Mouse (Mus musculus) forebrain, embryonic 15.5 days (tissue): ENCODE data around the gene Clcn7. TPM values are rescaled to one million over a fixed set of nuclear protein-coding genes. Genes with fewer than 3 reads are reported as not detected.
A peak's percentile ranks its signal among the peaks of the same experiment; 100 is the strongest.
"Not testable (repeated sequence)": the region's sequence is repeated elsewhere in the genome, so short reads cannot be mapped to it uniquely, and the experiment has no call there.

ENCODE experiments used
- ATAC-seq: fragments of 200-750 bp; cut with Nextera tagmentation; replicated peaks from 2 replicates; pipeline ENCODE4 v1.8.0; 2017; ENCODE audit warnings: mild to moderate bottlenecking, moderate TSS enrichment, moderate library complexity
- H3K27ac ChIP-seq: fragments of 300-500 bp; sonication (generic); replicated peaks from 2 replicates; pipeline ENCODE4 v1.5.1; 2015; ENCODE audit warnings: mild to moderate bottlenecking, inconsistent platforms
- H3K27me3 ChIP-seq: fragments of 300-500 bp; sonication (generic); 2 replicates; pipeline ENCODE4 v1.6.1; 2015; ENCODE audit warnings: inconsistent platforms
- H3K36me3 ChIP-seq: fragments of 300-500 bp; sonication (generic); 2 replicates; pipeline ENCODE4 v1.6.1; 2015; ENCODE audit warnings: mild to moderate bottlenecking, inconsistent platforms
- H3K4me1 ChIP-seq: fragments of 300-500 bp; sonication (generic); 2 replicates; pipeline ENCODE4 v1.6.1; 2015; ENCODE audit warnings: inconsistent platforms
- H3K4me2 ChIP-seq: fragments of 300-500 bp; sonication (generic); replicated peaks from 2 replicates; pipeline ENCODE4 v1.6.1; 2015; ENCODE audit warnings: mild to moderate bottlenecking, inconsistent platforms
- H3K4me3 ChIP-seq: fragments of 300-500 bp; sonication (generic); 2 replicates; pipeline ENCODE4 v1.5.1; 2015; ENCODE audit warnings: mild to moderate bottlenecking, inconsistent platforms
- H3K9ac ChIP-seq: fragments of 300-500 bp; sonication (generic); replicated peaks from 2 replicates; pipeline ENCODE4 v1.6.1; 2015; ENCODE audit warnings: mild to moderate bottlenecking, inconsistent platforms
- H3K9me3 ChIP-seq: fragments of 300-500 bp; sonication (generic); 2 replicates; pipeline ENCODE4 v1.6.1; 2016; ENCODE audit warnings: inconsistent platforms
- WGBS: fragments of 180-500 bp; shearing (Covaris S2); methylation state at CpG from one replicate; pipeline ENCODE4 v1.1.7; 2015; ENCODE audit warnings: mixed read lengths; 5-methylcytosine and 5-hydroxymethylcytosine counted together
- polyA plus RNA-seq: library from polyadenylated mRNA; unstranded; fragments of >200 nt; fragmentation: Nextera tagmentation; extraction: Ambion mirVana; gene quantifications from 2 replicates; pipeline ENCODE4 v1.2.1, GENCODE M21; 2015

The Clcn7 gene
- polyA plus RNA-seq, 1 experiment from 2014 or later = 30.4 TPM

DNA sequence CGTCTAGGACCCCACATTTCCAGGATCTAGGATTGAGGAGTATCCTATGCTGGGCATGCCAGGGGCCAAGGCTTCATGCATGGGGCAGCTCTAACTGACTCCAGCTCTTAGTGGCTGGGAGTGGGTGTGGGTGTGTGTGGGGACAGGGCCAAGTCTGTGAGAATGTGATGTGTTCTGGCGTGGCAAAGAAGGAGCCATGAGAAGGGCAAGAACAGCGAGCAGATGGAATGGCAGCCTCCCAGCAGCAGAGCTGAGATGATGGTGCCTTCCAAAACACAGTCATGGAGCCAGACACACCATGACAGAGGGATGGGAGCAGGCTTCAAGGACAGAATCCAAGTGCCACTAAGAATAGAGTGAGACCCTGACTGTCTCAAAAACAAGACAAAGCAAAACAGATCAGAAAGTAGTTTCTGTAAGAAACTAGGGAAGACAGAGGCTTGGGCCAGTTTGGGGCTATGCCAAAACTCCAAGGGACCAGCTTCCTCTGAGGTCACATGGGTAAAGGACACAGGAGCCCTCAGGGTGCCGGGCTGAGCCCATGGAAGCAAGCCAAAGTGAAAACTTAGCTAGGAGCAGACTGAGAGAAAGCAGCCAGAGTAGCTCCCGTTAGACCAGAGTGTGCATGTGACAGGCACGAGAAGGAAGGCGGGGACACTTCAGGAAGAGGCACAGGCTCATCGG lies 21.3 kb upstream of the Clcn7 start:
- Histone ChIP-seq H3K9me3 (no peaks in the 10 kb centered on the region), H3K4me1 (peaks cover 17% of the 10 kb centered on the region), H3K27ac (peak overlapping the region; percentile 83), H3K4me3 (no peak overlapping the region), H3K9ac (0 out of 2 replicates have a peak overlapping the region, but pooled peaks have one; percentile 14), H3K4me2 (0 out of 2 replicates have a peak overlapping the region, but pooled peaks have one; percentile 2), H3K27me3 (no peaks in the 10 kb centered on the region), H3K36me3 (peaks cover 24% of the 10 kb centered on the region)
- WGBS = 71% methylated on average over 8 of the region's 8 CpGs
- ATAC-seq = no peak; the same call in 1 of the 2 replicates

DNA sequence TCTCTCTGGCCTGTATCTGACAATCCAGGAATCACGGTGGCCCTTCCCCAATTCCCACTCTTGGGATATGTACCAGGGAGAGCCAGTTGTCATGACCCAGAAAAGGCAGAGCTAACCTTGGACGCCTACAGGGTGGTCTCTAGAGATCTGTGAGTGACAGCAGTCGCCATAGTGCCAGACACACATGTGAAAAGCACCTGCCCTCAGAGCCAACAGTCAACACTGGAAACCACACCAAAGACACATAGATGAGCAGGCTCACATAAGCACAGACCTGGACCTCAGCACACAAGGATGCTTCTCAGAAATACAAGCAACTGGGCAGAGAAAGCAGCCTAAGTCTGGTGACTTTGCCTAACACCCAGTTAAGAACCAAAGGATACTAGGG lies 20.8 kb upstream of the Clcn7 start:
- Histone ChIP-seq H3K27me3 (no peaks in the 10 kb centered on the region), H3K9ac (no peak overlapping the region), H3K4me3 (no peak overlapping the region), H3K9me3 (no peaks in the 10 kb centered on the region), H3K4me2 (no peak overlapping the region), H3K27ac (peak overlapping the region; percentile 83), H3K36me3 (peaks cover 18% of the 10 kb centered on the region), H3K4me1 (peaks cover 17% of the 10 kb centered on the region)
- no peak for ATAC-seq
- WGBS = 83% methylated on average over 3 of the region's 3 CpGs

DNA sequence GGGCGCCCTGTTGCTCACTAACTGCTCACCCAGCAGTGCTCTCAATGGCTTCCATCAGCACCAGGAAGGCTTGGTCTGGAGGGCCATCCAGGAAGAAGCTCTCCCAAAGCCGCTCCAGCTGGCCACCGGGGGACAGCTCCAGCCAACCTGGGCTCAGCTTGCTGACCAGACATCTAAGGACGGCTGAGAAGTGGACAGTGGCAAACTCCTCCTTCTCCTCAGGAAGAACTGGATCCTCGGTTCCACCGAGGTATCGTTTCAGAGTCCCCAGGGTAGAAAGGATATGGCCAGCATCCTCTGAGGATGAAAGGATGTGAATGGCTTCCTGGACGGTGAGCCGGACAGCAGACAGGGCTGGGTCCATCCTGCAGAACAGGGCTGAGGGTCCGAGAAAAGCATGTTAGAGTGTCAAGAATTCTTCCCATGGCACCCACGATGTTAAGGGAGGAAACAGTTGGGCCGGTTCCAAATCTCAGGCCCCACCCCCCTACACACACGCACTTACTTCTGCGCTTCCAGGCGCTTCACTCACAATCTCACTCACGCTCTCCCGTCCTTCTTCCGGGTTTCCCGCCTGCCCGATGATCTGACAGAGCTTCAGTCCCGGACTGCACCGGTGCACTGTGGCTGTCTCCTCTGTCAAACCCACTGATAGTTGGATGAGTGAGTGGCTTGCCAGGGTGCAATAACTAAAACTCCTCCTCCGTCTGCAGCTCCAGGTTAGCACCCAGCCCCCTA lies 18.1 kb upstream of the Clcn7 start:
- Histone ChIP-seq H3K9me3 (no peaks in the 10 kb centered on the region), H3K4me2 (peak overlapping the region; percentile 96), H3K36me3 (0 out of 2 replicates have a peak, but pooled peaks cover 3% of the 10 kb centered on the region), H3K4me1 (peaks cover 17% of the 10 kb centered on the region), H3K9ac (peak overlapping the region; percentile 68), H3K27ac (peak overlapping the region; percentile 88), H3K27me3 (no peaks in the 10 kb centered on the region), H3K4me3 (peak overlapping the region; percentile 66)
- WGBS = 10% methylated on average over 23 of the region's 23 CpGs
- peak; percentile 63 for ATAC-seq

DNA sequence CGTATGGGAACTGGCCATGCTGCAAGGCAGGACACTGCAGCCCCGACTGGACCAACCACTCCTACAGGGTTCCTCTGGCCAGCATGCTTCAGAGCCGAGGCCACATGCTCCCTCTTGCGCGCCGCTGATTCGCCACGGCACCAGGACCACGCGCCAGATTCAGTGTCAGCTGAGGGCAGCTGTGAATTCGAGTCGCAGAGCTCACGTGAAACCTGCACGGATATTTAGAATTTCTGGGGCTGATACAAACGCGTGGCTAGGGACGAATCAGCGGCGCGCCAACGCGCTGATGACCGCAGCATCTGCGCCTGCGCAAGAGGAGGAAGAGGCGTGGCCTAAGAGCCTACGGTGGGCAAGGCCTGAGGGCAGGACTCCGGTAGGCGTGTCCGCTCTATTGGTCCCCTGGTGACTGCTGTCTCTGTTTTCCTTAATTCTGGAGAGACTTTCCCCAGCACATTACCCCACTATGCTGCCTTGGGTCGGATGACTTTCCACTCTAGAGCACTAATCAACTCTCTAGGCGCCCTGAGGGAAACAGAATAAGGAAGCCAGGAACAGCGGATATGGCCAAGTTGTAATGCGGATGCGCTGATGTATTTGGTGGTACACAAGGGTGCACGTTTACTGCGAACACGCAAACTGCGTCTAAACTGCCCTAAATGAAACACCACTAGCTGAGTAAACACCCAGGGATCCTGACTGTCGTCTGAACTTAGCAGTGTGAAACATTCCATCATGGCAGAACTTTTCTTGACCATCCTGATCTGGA lies 17.3 kb upstream of the Clcn7 start, which contains the start of gene Telo2:
Gene Telo2 (minus strand): TSS at position 304 of the 769 bp plus-strand sequence.
- peak within 1 kb of the TSS; percentile 68 for H3K9ac ChIP-seq
- H3K27me3 ChIP-seq = no peaks in the 10 kb centered on the region
- H3K27ac ChIP-seq = peak within 1 kb of the TSS; percentile 88
- H3K4me2 ChIP-seq = peak within 1 kb of the TSS; percentile 96
- H3K36me3 ChIP-seq = no peaks in the 10 kb centered on the region
- 5% methylated on average over 40 of the region's 40 CpGs for WGBS
- peak; percentile 88 for ATAC-seq
- no peaks in the 10 kb centered on the region for H3K9me3 ChIP-seq
- peaks cover 17% of the 10 kb centered on the region for H3K4me1 ChIP-seq
- peak within 1 kb of the TSS; percentile 66 for H3K4me3 ChIP-seq

DNA sequence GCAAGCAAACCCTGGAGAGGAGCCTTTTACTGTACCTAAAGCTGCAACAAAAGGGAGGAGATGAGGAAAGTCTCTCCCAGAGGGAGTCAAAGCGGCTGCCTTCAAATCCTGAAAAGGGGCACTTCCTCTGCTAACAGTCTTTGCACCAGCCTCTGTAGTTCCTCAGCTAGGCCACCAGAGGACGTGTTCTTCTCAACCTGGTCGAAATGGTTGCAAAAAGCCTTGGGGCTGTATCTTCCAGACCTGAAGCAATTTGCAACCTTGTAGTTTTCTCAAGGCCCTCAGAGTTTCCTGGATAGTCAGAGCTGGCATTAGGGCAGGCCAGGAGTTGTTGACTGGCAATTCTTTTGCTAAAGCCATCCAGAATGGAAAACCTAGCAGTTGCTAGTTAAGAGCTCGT lies 15.9 kb upstream of the Clcn7 start:
- H3K4me3 ChIP-seq = no peak overlapping the region
- peaks cover 17% of the 10 kb centered on the region for H3K4me1 ChIP-seq
- WGBS = 38% methylated on average over 4 of the region's 4 CpGs
- no peaks in the 10 kb centered on the region for H3K9me3 ChIP-seq
- no peak overlapping the region for H3K4me2 ChIP-seq
- ATAC-seq = no peak
- H3K36me3 ChIP-seq = no peaks in the 10 kb centered on the region
- no peak overlapping the region for H3K27ac ChIP-seq
- H3K9ac ChIP-seq = no peak overlapping the region
- H3K27me3 ChIP-seq = no peaks in the 10 kb centered on the region

DNA sequence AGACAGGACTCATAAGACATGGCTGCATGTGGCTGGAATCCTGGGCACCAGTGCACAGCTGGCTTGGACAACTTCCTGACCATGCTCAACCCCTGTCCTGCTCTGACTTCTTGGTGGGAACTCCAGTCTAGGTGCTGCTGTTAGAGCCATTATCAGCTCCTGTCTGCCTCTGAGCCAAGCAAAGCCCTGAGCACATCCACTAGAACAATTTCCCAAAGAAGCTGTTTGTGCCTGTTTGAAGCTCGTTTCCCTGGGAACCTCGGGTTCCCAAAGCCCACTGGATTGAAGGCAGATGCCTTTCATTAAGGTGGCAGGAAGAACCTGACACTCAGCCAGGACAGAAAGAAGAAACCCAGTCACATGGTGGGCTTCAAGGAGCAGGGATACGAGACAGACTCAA lies 12.8 kb upstream of the Clcn7 start, which contains the start of gene Ptx4:
Gene Ptx4 (plus strand): TSS at position 355 of the 400 bp plus-strand sequence.
- ATAC-seq = no peak
- Histone ChIP-seq H3K27ac (no peak within 1 kb of the TSS), H3K27me3 (no peaks in the 10 kb centered on the region), H3K4me2 (no peak within 1 kb of the TSS), H3K9me3 (no peaks in the 10 kb centered on the region), H3K36me3 (no peaks in the 10 kb centered on the region), H3K4me3 (no peak within 1 kb of the TSS), H3K4me1 (peaks cover 6% of the 10 kb centered on the region), H3K9ac (no peak within 1 kb of the TSS)
- WGBS = 45% methylated on average over 3 of the region's 3 CpGs

DNA sequence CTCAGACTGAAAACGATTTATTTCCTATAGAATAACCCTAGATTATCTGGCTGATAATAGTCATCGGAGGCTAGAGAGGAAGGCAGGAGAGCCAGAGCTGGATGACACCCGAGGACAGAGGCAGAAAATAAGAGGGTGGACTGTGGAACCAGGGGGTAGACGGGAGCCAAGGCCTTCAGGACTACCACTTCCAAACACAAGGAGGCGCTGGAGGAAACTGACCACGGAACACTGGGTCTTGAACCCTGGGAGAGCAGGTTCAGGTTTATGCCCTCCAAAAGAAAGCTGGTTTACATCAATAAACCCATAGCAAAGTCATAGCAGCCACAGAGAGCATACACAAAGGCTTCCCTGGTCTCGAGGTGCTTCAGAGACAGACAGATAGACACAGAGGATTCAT lies 9.2 kb upstream of the Clcn7 start:
- H3K9ac ChIP-seq = no peak overlapping the region
- H3K27me3 ChIP-seq = no peaks in the 10 kb centered on the region
- 30% methylated on average over 7 of the region's 7 CpGs for WGBS
- H3K36me3 ChIP-seq = no peaks in the 10 kb centered on the region
- no peak overlapping the region for H3K27ac ChIP-seq
- ATAC-seq = no peak
- no peak overlapping the region for H3K4me3 ChIP-seq
- H3K9me3 ChIP-seq = no peaks in the 10 kb centered on the region
- no peak overlapping the region for H3K4me2 ChIP-seq
- H3K4me1 ChIP-seq = no peaks in the 10 kb centered on the region

DNA sequence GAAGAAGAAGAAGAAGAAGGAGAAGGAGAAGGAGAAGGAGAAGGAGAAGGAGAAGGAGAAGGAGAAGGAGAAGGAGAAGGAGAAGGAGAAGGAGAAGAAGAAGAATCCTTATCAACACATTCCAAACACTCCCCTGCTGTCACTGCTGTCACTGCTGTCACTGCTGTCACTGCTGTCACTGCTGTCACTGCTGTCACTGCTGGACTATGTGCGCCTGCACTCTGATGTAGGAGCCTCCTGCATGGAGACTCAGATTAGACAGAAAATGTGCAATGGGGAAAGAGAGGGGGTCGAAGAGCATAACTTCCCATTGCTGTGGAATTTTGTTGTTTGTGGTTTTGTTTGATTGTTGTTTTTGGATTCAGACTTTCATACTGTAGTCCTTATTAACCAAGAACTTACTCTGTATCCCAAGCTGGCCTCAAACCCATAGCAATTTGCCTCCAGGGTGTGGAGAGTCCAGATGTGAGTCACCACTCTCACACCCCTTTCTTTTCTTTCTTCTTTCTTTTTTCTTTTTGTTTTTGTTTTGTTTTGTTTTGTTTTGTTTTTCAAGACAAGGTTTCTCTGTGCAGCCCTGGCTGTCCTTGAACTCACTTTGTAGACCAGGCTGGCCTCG lies 7.6 kb upstream of the Clcn7 start:
- H3K9ac ChIP-seq, H3K27ac ChIP-seq, H3K4me3 ChIP-seq, ATAC-seq, H3K9me3 ChIP-seq, H3K4me1 ChIP-seq, H3K36me3 ChIP-seq, H3K4me2 ChIP-seq, H3K27me3 ChIP-seq: not testable (repeated sequence)
- WGBS = 62% methylated on average over 3 of the region's 3 CpGs

DNA sequence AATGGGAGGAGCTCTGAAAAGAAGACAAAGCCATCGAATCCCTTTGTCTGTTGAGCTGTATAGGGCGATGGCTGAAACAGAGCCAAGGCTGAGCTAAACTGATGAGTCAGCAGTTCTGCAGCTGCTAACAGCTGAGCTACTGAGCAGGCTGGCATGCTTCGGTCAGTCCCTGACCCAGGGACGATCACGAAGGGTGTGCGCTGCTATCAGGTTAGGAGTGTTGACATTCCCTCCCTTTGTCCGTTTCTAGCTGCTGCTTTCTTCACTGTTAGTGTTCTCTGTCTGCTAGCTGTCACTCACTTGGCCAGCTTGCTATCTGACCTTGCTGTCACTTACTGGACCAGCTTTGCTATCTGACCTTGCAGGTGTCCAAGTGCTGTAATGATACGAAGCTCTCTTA lies 6.1 kb upstream of the Clcn7 start:
- H3K4me3 ChIP-seq = no peak overlapping the region
- no peaks in the 10 kb centered on the region for H3K4me1 ChIP-seq
- no peaks in the 10 kb centered on the region for H3K9me3 ChIP-seq
- H3K27me3 ChIP-seq = no peaks in the 10 kb centered on the region
- no peaks in the 10 kb centered on the region for H3K36me3 ChIP-seq
- no peak overlapping the region for H3K27ac ChIP-seq
- H3K4me2 ChIP-seq = no peak overlapping the region
- WGBS = 60% methylated on average over 8 of the region's 8 CpGs
- no peak for ATAC-seq
- no peak overlapping the region for H3K9ac ChIP-seq

DNA sequence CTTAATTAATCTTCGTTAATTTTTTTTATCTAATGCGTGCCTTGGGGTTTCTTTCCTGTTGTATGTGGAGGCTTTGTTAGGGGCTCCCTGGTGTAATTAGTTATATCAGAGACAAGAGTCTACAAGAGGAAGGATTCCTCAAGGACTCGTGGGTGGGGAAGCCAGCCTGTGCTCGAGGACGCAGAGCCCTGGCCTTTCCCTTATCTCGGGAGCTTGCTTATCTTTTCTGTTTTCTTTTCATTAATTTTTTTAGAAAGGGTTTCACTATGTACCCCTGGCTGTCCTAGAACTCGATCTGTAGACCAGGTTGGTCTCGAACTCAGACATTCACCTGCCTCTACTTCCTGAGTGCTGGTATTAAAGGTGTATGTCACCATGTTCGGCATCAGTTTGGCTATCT lies 5.5 kb upstream of the Clcn7 start:
- 72% methylated on average over 9 of the region's 9 CpGs for WGBS
- Histone ChIP-seq H3K27ac (no peak overlapping the region), H3K9ac (no peak overlapping the region), H3K9me3 (no peaks in the 10 kb centered on the region), H3K4me3 (no peak overlapping the region), H3K4me1 (no peaks in the 10 kb centered on the region), H3K27me3 (no peaks in the 10 kb centered on the region), H3K36me3 (no peaks in the 10 kb centered on the region), H3K4me2 (no peak overlapping the region)
- ATAC-seq = no peak

DNA sequence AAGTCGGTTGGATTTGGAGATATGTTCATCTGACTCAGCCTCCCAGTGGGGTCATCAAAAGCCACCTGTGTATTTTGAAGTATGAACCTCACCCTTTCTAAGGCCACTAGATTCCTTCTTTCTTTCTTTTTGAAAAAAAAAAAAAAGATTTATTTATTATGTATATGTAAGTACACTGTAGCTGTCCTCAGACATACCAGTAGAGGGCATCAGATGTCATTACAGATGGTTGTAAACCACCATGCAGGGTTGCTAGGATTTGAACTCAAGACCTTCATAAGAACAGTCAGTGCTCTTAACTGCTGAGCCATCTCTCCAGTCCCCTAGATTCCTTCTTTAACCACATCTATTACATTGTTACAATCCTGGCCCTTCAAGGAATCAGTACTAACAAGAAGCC lies 3.1 kb upstream of the Clcn7 start:
- no peaks in the 10 kb centered on the region for H3K27me3 ChIP-seq
- H3K9ac ChIP-seq = no peak overlapping the region
- H3K4me1 ChIP-seq = peaks cover 11% of the 10 kb centered on the region
- no peak overlapping the region for H3K4me3 ChIP-seq
- H3K4me2 ChIP-seq = no peak overlapping the region
- H3K9me3 ChIP-seq = no peaks in the 10 kb centered on the region
- no peaks in the 10 kb centered on the region for H3K36me3 ChIP-seq
- H3K27ac ChIP-seq = no peak overlapping the region
- no peak for ATAC-seq
- 92% methylated on average over 1 of the region's 1 CpGs for WGBS

DNA sequence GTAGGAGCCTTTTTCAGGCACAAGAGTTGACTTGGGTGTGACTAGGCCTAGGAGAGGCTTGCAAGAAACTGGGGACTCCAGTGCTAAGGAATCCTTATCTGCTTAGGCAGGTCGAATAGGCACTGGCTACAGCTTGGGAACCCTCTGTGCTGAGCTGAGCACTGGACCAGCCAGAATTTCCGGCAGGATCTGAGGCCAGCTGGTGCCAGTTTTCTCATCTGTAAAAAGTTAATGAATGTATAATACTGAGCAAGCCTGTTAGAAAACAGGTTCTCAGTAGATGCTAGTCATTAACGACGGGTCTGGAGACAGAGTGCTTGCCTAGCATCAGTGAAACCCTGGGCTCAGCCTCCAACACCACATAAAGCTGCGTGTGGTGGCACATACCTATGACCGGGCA lies 2.4 kb downstream of the Clcn7 start:
- Histone ChIP-seq H3K27ac (no peak overlapping the region), H3K4me3 (no peak overlapping the region), H3K4me1 (peaks cover 16% of the 10 kb centered on the region), H3K9me3 (no peaks in the 10 kb centered on the region), H3K4me2 (no peak overlapping the region), H3K9ac (no peak overlapping the region), H3K36me3 (no peaks in the 10 kb centered on the region), H3K27me3 (no peaks in the 10 kb centered on the region)
- no peak for ATAC-seq
- WGBS = 88% methylated on average over 6 of the region's 6 CpGs
